Mouse (Mus musculus): ENCODE measurements at regions not wholly inside any gene's neighbourhood (a gene's known extent, or its start where the extent isn't known, plus 50 kb on each side); places are given as distances from the start of the nearest gene placed in this dataset.

GRCm38 (mm10) chr8:35293437-35294126 lies 472.0 kb upstream of the Gm19410 start:
- in situ Hi-C loops (cut with MboI; ENCODE audit: low sequenced_read_pairs), result no loop called here

GRCm38 (mm10) chr8:35296936-35297335 lies 468.7 kb upstream of the Gm19410 start:
- in situ Hi-C loops (cut with MboI; ENCODE audit: low sequenced_read_pairs), result no loop called here

- in situ Hi-C loops (cut with MboI; ENCODE audit: low sequenced_read_pairs), result no loop called here
Measured at GRCm38 (mm10) chr8:35299088-35299487, 466.5 kb upstream of the Gm19410 start.

- in situ Hi-C loops (cut with MboI; ENCODE audit: low sequenced_read_pairs), result no loop called here
Measured at GRCm38 (mm10) chr8:35300359-35300758, 465.2 kb upstream of the Gm19410 start.

GRCm38 (mm10) chr8:35300881-35301521 lies 464.6 kb upstream of the Gm19410 start:
- in situ Hi-C loops (cut with MboI; ENCODE audit: low sequenced_read_pairs), result no loop called here

- in situ Hi-C loops (cut with MboI; ENCODE audit: low sequenced_read_pairs), result no loop called here
Measured at GRCm38 (mm10) chr8:35302856-35303255, 462.7 kb upstream of the Gm19410 start.

GRCm38 (mm10) chr8:35321270-35321865 lies 444.2 kb upstream of the Gm19410 start:
- in situ Hi-C loops (cut with MboI; ENCODE audit: low sequenced_read_pairs), result no loop called here

- in situ Hi-C loops (cut with MboI; ENCODE audit: low sequenced_read_pairs), result no loop called here
Measured at GRCm38 (mm10) chr8:35323180-35323975, 442.2 kb upstream of the Gm19410 start.

All from CH12F3 (cell line).